Mouse (Mus musculus) CH12.LX (cell line): ENCODE data around the gene Ahnak.

ENCODE experiments used
- CTCF ChIP-seq, 2 experiments: IDR thresholded peaks in 1 of 2; conservative IDR thresholded peaks in 1 of 2; 2 replicates each; pipeline ENCODE4 v1.5.1; 2011 to 2012; ENCODE audit warnings: low read depth in 2 of 2, low read length in 2 of 2, improper control_type of control experiment in 1 of 2, inconsistent platforms in 1 of 2, mild to moderate bottlenecking in 1 of 2, moderate library complexity in 1 of 2
- EP300 ChIP-seq: IDR thresholded peaks from 2 replicates; pipeline ENCODE4 v1.6.1; 2011; ENCODE audit warnings: low read length, improper control_type of control experiment
- GABPA ChIP-seq: IDR thresholded peaks from 2 replicates; pipeline ENCODE4 v1.6.1; 2012; ENCODE audit warnings: low read depth, low read length, improper control_type of control experiment, inconsistent platforms; ENCODE audit not compliant: insufficient replicate concordance
- POLR2A ChIP-seq: IDR thresholded peaks from 2 replicates; pipeline ENCODE4 v1.6.1; 2011; ENCODE audit warnings: low read depth, mild to moderate bottlenecking, improper control_type of control experiment, low read length
- ZNF384 ChIP-seq: IDR thresholded peaks from 2 replicates; pipeline ENCODE4 v1.6.1; 2012; ENCODE audit warnings: low read depth, low read length, improper control_type of control experiment, inconsistent platforms

- TF ChIP-seq POLR2A (no peak), CTCF (conservative IDR thresholded peaks at IDR 0.05 in 1 of 2, IDR thresholded peaks at IDR 0.05 in 1 of 2; ENCODE audit: low read depth in 2 of 2, low read length in 2 of 2) (no peak), ZNF384 (no peak), GABPA (no peak), EP300 (no peak; the same call in 1 of the 2 replicates)
Measured at GRCm38 (mm10) chr19:8993625-8993912, 4.5 kb downstream of the Ahnak start.
